Mouse (Mus musculus) embryonic facial prominence, embryonic 13.5 days (tissue): ENCODE measurements at regions not wholly inside any gene's neighbourhood (a gene's known extent, or its start where the extent isn't known, plus 50 kb on each side); places are given as distances from the start of the nearest gene placed in this dataset.

Source experiments
- ATAC-seq: fragments of 200-750 bp; cut with Nextera tagmentation; 2 replicates; pipeline ENCODE4 v1.8.0; 2017; ENCODE audit warnings: low read depth; ENCODE audit not compliant: insufficient number of reproducible peaks, insufficient read depth, low FRiP score, low TSS enrichment
- H3K27ac ChIP-seq: fragments of 300-500 bp; sonication (generic); 2 replicates; pipeline ENCODE4 v1.5.1; 2015; ENCODE audit warnings: moderate library complexity, mild to moderate bottlenecking, inconsistent platforms
- H3K27me3 ChIP-seq: fragments of 300-500 bp; sonication (generic); 2 replicates; pipeline ENCODE4 v1.6.1; 2015; ENCODE audit warnings: mild to moderate bottlenecking, inconsistent platforms
- H3K36me3 ChIP-seq: fragments of 300-500 bp; sonication (generic); 2 replicates; pipeline ENCODE4 v1.6.1; 2015; ENCODE audit warnings: mild to moderate bottlenecking, inconsistent platforms
- H3K4me1 ChIP-seq: fragments of 300-500 bp; sonication (generic); 2 replicates; pipeline ENCODE4 v1.6.1; 2015; ENCODE audit warnings: inconsistent platforms
- H3K4me2 ChIP-seq: fragments of 300-500 bp; sonication (generic); 2 replicates; pipeline ENCODE4 v1.6.1; 2015; ENCODE audit warnings: moderate library complexity, mild to moderate bottlenecking, inconsistent platforms
- H3K4me3 ChIP-seq: fragments of 300-500 bp; sonication (generic); 2 replicates; pipeline ENCODE4 v1.5.1; 2015; ENCODE audit warnings: mild to moderate bottlenecking, inconsistent platforms
- H3K9ac ChIP-seq: fragments of 300-500 bp; sonication (generic); 2 replicates; pipeline ENCODE4 v1.6.1; 2015; ENCODE audit warnings: mild to moderate bottlenecking, inconsistent platforms
- H3K9me3 ChIP-seq: fragments of 300-500 bp; sonication (generic); 2 replicates; pipeline ENCODE4 v1.6.1; 2016; ENCODE audit warnings: inconsistent platforms
- WGBS: fragments of 180-500 bp; shearing (Covaris S2); methylation state at CpG from one replicate; pipeline ENCODE4 v1.1.7; 2015; ENCODE audit warnings: mixed read lengths; 5-methylcytosine and 5-hydroxymethylcytosine counted together

GRCm38 (mm10) chr1:121116626-121117025 lies 215.8 kb downstream of the Insig2 start:
- 65% methylated on average over 5 of the region's 5 CpGs for WGBS
- Histone ChIP-seq H3K4me3 (no peak overlapping the region), H3K9me3 (no peaks in the 10 kb centered on the region), H3K4me1 (peaks cover 25% of the 10 kb centered on the region), H3K9ac (no peak overlapping the region), H3K4me2 (no peak overlapping the region), H3K27ac (no peak overlapping the region), H3K27me3 (peaks cover 3% of the 10 kb centered on the region; the same call in 1 of the 2 replicates), H3K36me3 (no peaks in the 10 kb centered on the region)
- no peak for ATAC-seq

DNA sequence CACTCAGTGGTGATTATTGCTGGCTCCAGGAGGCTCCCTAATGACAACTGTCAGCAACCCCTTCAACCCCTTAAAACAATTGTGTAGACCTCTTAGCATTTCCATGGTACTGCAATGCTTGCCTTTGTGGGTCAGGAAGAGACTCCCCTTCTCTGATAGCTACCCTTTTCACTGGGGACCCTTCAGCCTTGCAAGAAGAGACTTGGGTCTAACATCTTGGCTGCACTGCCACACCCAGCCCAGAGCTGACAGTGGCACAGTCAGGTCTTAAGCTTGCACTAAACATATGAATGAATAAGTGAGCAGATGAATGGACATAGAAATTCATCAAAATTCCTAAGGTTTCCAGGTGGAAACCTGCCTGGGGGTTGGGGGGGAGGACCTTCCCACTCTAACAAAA lies 209.0 kb downstream of the Insig2 start:
- H3K4me3 ChIP-seq: no peak overlapping the region
- H3K9ac ChIP-seq: no peak overlapping the region
- no peak overlapping the region for H3K4me2 ChIP-seq
- peaks cover 27% of the 10 kb centered on the region for H3K27me3 ChIP-seq
- no peak overlapping the region for H3K27ac ChIP-seq
- H3K36me3 ChIP-seq: no peaks in the 10 kb centered on the region
- H3K9me3 ChIP-seq: no peaks in the 10 kb centered on the region
- H3K4me1 ChIP-seq: peaks cover 11% of the 10 kb centered on the region
- no peak for ATAC-seq

DNA sequence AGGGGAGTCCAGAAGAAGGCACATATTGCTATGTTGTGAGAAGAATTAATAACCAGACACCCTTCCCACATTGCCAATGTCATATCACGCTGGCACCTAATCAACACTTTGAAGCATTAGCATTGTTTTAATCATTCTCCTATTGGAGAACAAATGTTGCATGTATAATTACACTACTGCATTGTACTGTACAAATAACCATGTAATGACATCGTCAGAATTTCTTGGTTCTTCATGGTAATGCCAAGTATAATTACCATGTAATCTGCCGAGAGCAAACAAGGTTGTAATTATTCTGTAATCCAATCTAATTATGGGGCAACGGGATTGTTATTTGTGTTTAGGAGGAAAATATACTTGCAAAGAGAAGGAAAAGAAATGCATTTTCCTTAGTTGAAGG lies 196.1 kb downstream of the Insig2 start:
- Histone ChIP-seq H3K36me3 (no peaks in the 10 kb centered on the region), H3K4me3 (no peak overlapping the region), H3K27ac (no peak overlapping the region), H3K4me1 (no peaks in the 10 kb centered on the region), H3K9ac (no peak overlapping the region), H3K27me3 (peaks cover 6% of the 10 kb centered on the region; the same call in 1 of the 2 replicates), H3K4me2 (no peak overlapping the region), H3K9me3 (no peaks in the 10 kb centered on the region)
- no peak for ATAC-seq
- WGBS: 55% methylated on average over 4 of the region's 4 CpGs

DNA sequence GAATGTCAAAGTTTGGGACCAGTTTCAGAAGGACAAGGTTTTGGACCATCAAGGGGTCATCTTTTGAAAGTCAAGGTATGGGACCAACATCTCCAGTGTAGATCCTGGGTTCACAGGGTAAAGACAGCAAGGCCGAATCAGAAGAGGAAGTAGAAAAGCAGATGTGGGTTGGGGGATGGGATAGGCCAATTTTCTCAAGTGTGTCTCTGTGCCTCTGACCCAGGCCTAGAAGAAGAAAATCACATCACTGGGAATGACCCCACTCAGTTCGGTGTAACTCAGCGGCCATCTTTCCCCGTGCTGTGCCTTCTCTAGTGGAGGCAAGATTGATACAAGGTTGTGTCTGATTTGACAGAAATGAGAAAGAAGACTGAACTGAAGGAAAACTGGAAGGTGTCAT lies 195.5 kb downstream of the Insig2 start:
- 92% methylated on average over 4 of the region's 4 CpGs for WGBS

DNA sequence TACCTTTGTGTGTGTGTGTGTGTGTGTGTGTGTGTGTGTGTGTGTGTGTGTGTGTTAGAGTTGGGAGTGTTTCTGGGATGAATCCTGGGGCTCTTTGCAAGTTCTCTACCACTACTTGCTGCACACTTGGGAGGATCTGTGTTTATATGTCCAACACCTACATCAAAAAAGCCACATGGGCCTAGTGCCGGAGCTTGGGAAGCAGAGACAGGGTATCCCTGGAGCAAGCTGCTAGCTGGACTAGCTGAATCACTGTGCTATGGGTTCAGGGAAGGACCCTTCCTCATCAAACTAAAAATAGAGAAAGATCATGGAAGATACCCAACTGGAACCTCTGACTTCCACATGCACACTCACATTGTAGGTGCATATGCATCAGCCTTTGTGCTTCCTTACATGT lies 187.4 kb downstream of the Insig2 start:
- Histone ChIP-seq H3K9ac (no peak overlapping the region), H3K9me3 (no peaks in the 10 kb centered on the region), H3K4me1 (no peaks in the 10 kb centered on the region), H3K4me2 (no peak overlapping the region), H3K36me3 (no peaks in the 10 kb centered on the region), H3K27ac (no peak overlapping the region), H3K27me3 (no peaks in the 10 kb centered on the region), H3K4me3 (no peak overlapping the region)
- 96% methylated on average over 1 of the region's 1 CpGs for WGBS
- no peak for ATAC-seq

More for the DNA sequence above, 195.5 kb downstream of the Insig2 start:
- Histone ChIP-seq H3K36me3 (no peaks in the 10 kb centered on the region), H3K27me3 (peaks cover 6% of the 10 kb centered on the region; the same call in 1 of the 2 replicates), H3K4me2 (no peak overlapping the region), H3K4me1 (no peaks in the 10 kb centered on the region), H3K27ac (no peak overlapping the region), H3K9me3 (no peaks in the 10 kb centered on the region), H3K9ac (no peak overlapping the region), H3K4me3 (no peak overlapping the region)
- no peak for ATAC-seq

- Histone ChIP-seq H3K4me3 (no peak overlapping the region), H3K27ac (no peak overlapping the region), H3K4me1 (no peaks in the 10 kb centered on the region), H3K9ac (no peak overlapping the region), H3K36me3 (no peaks in the 10 kb centered on the region), H3K9me3 (no peaks in the 10 kb centered on the region), H3K4me2 (no peak overlapping the region), H3K27me3 (peaks cover 28% of the 10 kb centered on the region)
- 77% methylated on average over 5 of the region's 5 CpGs for WGBS
- no peak for ATAC-seq
These were observed 178.9 kb downstream of the Insig2 start for GRCm38 (mm10) chr1:121153476-121153875.

DNA sequence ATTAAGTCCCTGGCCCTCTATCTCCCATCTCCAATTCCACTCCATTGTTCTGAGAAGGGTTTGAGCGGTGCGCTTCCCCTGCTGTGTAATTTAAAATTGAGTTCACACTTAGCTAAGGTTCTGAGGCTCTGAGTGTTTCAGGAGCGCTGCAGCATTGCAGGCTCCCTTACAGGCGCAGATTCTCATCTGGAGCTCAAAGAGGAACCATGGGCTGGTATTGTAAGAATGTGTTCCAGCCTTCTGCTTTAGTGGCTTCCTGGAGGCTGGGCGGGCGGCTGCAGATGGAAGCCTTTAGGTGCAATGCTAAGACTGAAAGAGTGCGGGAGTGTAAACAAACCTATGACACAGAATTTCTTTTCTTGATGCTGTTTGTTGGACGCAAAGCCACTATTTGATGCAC lies 177.8 kb downstream of the Insig2 start:
- 25% methylated on average over 8 of the region's 8 CpGs for WGBS
- no peak overlapping the region for H3K4me2 ChIP-seq
- ATAC-seq: no peak

GRCm38 (mm10) chr1:121168651-121169050 lies 163.7 kb downstream of the Insig2 start:
- Histone ChIP-seq H3K9me3 (no peaks in the 10 kb centered on the region), H3K36me3 (no peaks in the 10 kb centered on the region), H3K27me3 (peaks cover 10% of the 10 kb centered on the region), H3K4me2 (no peak overlapping the region), H3K9ac (no peak overlapping the region), H3K4me1 (no peaks in the 10 kb centered on the region), H3K4me3 (no peak overlapping the region), H3K27ac (no peak overlapping the region)
- 20% methylated on average over 3 of the region's 3 CpGs for WGBS
- ATAC-seq: no peak

More for the DNA sequence above, 177.8 kb downstream of the Insig2 start:
- no peaks in the 10 kb centered on the region for H3K36me3 ChIP-seq
- no peak overlapping the region for H3K4me3 ChIP-seq
- no peak overlapping the region for H3K9ac ChIP-seq
- no peaks in the 10 kb centered on the region for H3K4me1 ChIP-seq
- peaks cover 28% of the 10 kb centered on the region for H3K27me3 ChIP-seq
- H3K27ac ChIP-seq: no peak overlapping the region
- no peaks in the 10 kb centered on the region for H3K9me3 ChIP-seq

GRCm38 (mm10) chr1:121176541-121176940 lies 155.8 kb downstream of the Insig2 start:
- no peaks in the 10 kb centered on the region for H3K36me3 ChIP-seq
- no peaks in the 10 kb centered on the region for H3K9me3 ChIP-seq
- H3K4me3 ChIP-seq: no peak overlapping the region
- 13% methylated on average over 3 of the region's 3 CpGs for WGBS
- no peak overlapping the region for H3K27ac ChIP-seq
- H3K9ac ChIP-seq: no peak overlapping the region
- peaks cover 60% of the 10 kb centered on the region for H3K27me3 ChIP-seq
- H3K4me2 ChIP-seq: no peak overlapping the region
- peaks cover 6% of the 10 kb centered on the region; the same call in 1 of the 2 replicates for H3K4me1 ChIP-seq
- ATAC-seq: no peak

GRCm38 (mm10) chr1:121177136-121177907 lies 155.1 kb downstream of the Insig2 start:
- no peak overlapping the region for H3K27ac ChIP-seq
- H3K4me3 ChIP-seq: peak overlapping the region; percentile 31
- peak overlapping the region; percentile 56 for H3K4me2 ChIP-seq
- peaks cover 67% of the 10 kb centered on the region for H3K27me3 ChIP-seq
- H3K4me1 ChIP-seq: peaks cover 6% of the 10 kb centered on the region; the same call in 1 of the 2 replicates
- no peaks in the 10 kb centered on the region for H3K9me3 ChIP-seq
- H3K9ac ChIP-seq: peak overlapping the region; percentile 58; the same call in 1 of the 2 replicates
- H3K36me3 ChIP-seq: no peaks in the 10 kb centered on the region
- ATAC-seq: no peak
- 10% methylated on average over 22 of the region's 22 CpGs for WGBS

DNA sequence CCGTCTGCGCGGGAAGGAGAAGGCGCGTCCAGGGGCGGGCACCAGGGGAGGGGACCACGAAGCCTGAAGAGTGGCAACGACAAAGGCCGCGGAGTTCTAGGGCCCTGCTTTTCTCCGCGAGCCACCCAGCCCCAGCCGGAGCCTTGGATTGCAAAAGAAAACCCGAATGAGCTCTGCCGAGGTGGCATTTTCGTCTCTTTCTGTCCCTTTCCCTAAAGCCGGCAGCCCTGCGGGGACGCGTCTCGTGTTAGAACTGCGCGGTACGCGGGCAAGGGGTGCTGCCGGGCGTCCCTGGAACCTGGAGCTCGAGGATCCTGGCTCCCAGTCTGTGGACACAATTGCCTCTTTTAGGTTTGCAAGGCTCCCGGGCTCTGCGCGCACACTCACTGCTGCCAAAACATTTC lies 154.5 kb downstream of the Insig2 start:
- H3K36me3 ChIP-seq: no peaks in the 10 kb centered on the region
- H3K9me3 ChIP-seq: no peaks in the 10 kb centered on the region
- H3K4me3 ChIP-seq: peak overlapping the region; percentile 31
- peaks cover 6% of the 10 kb centered on the region; the same call in 1 of the 2 replicates for H3K4me1 ChIP-seq
- H3K9ac ChIP-seq: peak overlapping the region; percentile 58
- H3K27me3 ChIP-seq: peaks cover 70% of the 10 kb centered on the region
- 2% methylated on average over 31 of the region's 31 CpGs for WGBS
- ATAC-seq: no peak
- H3K27ac ChIP-seq: no peak overlapping the region
- peak overlapping the region; percentile 56 for H3K4me2 ChIP-seq

DNA sequence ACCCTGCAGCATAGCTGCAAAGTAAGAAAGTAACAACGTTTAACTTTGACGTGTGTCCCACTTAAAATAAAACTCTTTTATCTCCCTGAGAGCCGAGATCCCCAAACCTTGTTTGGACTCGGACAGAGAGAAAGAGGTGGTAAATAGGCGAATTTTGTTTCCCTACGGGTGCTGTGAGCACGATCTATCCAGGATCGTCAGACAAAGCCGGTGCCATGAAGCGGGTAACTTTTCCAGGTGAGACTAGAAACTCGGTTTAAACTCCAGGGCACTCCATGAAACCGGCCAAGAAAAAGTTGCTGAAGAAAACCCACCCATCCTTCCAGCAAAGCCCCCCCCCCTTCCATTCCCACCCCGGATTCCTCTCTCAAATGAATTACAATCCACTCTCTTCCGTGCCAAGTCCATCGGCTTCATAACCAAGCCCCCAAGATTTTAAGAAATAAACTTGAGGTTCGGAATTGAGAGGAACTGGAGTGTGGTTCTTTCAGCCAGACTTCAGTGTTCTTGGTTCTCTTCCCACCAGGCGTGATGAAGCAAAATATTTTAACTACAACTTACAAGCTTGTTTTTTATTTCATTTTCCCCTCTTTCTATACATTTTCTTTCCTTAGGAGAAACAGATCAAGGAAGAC lies 153.7 kb downstream of the Insig2 start:
- ATAC-seq: no peak
- no peaks in the 10 kb centered on the region for H3K36me3 ChIP-seq
- H3K27ac ChIP-seq: no peak overlapping the region
- H3K9me3 ChIP-seq: no peaks in the 10 kb centered on the region
- peaks cover 68% of the 10 kb centered on the region for H3K27me3 ChIP-seq
- WGBS: 2% methylated on average over 17 of the region's 17 CpGs
- no peak overlapping the region for H3K4me2 ChIP-seq
- peaks cover 6% of the 10 kb centered on the region; the same call in 1 of the 2 replicates for H3K4me1 ChIP-seq
- no peak overlapping the region for H3K4me3 ChIP-seq
- H3K9ac ChIP-seq: no peak overlapping the region
